Mouse (Mus musculus) thymus, adult 2 months (tissue): ENCODE data around the gene Mrps15.

Source experiments
- CTCF ChIP-seq: fragments of 200-500 bp; IDR thresholded peaks from 2 replicates; pipeline ENCODE4 v1.5.1; 2012; ENCODE audit warnings: mild to moderate bottlenecking, control low read depth, low read length, moderate library complexity, borderline replicate concordance; ENCODE audit not compliant: control insufficient read depth, poor library complexity, insufficient read depth; ENCODE audit errors: extremely low read depth
- POLR2A ChIP-seq: fragments of 200-500 bp; IDR thresholded peaks from 2 replicates; pipeline ENCODE4 v1.6.1; 2012; ENCODE audit warnings: mild to moderate bottlenecking, low read length, control low read depth, moderate library complexity; ENCODE audit not compliant: control insufficient read depth, poor library complexity, insufficient read depth; ENCODE audit errors: extremely low read depth

DNA sequence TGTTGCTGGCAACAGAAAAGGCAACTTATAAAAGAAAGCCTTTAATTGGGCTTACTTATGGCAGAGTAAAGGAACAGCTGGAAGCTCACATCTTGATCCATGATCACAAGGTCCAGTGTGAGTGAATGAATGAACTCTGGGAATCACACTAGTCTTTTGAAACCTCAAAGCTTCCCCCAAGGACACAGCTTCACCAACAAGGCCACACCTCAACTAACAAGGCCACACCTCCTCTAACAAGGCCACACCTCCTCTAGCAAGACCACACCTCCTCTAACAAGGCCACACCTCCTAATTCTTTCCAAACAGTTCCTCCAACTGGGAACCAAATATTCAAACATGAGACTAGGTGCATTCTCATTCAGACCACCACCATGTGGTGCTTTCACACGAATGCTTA is 34.9 kb downstream of the Mrps15 start:
- TF ChIP-seq CTCF, result no peak
- no peak for TF ChIP-seq POLR2A
